Mouse (Mus musculus) neural tube, postnatal 0 days (tissue): ENCODE data around the gene Zfp952. TPM values are rescaled to one million over a fixed set of nuclear protein-coding genes. Genes with fewer than 3 reads are reported as not detected.

ENCODE experiments used
- polyA plus RNA-seq: library from polyadenylated mRNA; unstranded; fragments of >200 nt; fragmentation: Nextera tagmentation; extraction: Ambion mirVana; gene quantifications from 2 replicates; pipeline ENCODE4 v1.2.1, GENCODE M21; 2015

Zfp952 gene
- polyA plus RNA-seq = 11.7 and 13.2 TPM in 2 replicates

GRCm38 (mm10) chr17:32992699-32993474 lies at the start of gene Zfp952:
Gene Zfp952 (plus strand): TSS chr17:32993129.

DNA sequence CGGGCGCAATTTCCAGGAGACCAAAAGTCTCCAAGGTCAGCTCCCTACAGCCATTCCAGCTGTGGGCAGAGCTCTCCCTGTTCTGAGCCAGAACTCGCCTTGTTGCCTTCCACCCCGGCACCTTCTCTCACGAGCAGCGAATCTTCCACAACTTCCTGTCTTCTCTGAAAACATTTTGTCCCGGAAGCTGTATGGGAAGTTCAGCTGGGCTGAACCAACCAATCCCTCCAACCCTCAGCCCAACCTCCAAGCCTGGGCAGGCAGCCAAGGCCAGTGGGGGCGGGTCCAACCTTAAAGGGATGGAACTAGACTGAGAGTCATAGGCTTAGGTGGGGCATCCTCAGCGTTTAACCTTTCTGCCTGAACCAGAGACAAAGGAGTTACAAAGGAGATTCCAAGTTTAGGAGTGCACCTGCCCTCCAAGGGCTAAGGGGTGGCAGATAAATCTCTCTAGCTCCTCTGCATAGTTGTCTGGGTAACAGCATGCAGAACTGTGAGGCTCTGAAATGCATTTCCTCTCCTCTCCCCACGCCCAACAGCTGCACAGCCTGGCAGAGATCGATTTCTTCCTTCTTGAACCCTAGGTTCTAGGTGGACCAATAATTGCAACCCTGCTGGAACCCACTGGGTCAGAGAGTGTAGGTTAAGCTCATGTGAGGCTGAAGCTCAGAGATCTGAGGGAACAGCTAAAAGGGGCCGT lies 45.6 kb upstream of the Zfp952 start, which contains the start of gene Cyp4f13:
Cyp4f13 (minus strand) TSS at position 188 of the 700 bp plus-strand sequence.

GRCm38 (mm10) chr17:32965623-32966290 lies 27.2 kb upstream of the Zfp952 start, which contains the start of gene Zfp472:
Gene Zfp472 (plus strand): TSS chr17:32965814.

DNA sequence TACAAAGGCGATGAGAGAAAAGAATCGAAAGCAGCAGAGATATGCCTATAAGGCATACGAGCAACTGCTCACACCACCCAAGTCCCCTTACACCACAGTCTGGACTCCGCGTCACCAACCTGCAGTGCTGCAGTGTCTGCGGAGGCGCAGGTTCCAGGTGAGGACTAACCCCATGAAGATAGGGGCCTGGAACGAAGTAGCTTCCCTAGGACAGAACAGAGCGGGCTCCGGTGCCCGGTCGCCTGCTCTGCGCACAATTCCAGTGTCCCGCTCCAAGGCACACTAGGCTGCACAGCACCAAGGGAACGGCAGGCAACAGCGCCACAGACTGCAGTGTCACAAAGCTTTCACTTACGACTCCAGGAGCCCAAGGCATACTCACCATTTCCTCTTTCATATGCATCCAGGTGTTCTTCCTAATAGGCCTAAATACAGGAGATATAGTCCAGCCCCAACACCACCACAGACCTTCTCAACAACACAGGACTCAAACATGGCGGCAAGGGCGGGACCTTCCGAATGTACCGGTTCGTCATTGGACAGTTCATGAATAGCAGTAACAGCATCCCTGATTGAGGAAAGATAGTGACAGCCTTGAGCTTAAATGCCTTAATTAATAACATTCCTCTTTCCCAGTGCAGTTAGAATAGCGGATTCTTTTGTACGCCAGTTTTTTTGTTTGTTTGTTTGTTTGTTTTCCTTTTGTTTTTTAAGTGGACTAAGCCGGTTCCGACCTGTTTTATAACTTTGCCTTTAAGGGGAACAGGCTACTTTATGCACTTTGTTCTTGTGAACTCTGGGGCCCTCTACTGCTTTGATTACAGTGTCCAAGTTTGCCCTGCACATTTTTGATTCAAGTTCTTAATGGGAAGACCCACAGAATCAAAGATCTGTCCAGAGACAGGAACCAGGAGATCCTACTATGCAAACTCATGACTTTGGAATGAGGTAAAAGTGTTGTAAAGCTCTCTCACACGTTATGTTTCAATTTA lies 40.3 kb downstream of the Zfp952 start, which contains the start of gene Zfp763:
Zfp763 (minus strand) TSS at position 503 of the 992 bp plus-strand sequence.

Other genes starting within 250 kb of the Zfp952 start
- gene Zfp871, start 204.8 kb upstream of the Zfp952 start, polyA plus RNA-seq = 29.8 and 35.1 TPM in 2 replicates
- gene Zfp811, start 183.2 kb upstream of the Zfp952 start, polyA plus RNA-seq = 20.7 and 24.6 TPM in 2 replicates
- gene Zfp799, start 162.9 kb upstream of the Zfp952 start, polyA plus RNA-seq = 10.5 and 10.8 TPM in 2 replicates
- gene Zfp870, start 101.5 kb upstream of the Zfp952 start, polyA plus RNA-seq = 4.1 and 7.3 TPM in 2 replicates
- 0.48 and 0.51 TPM in 2 replicates for gene Cyp4f14, start 75.8 kb upstream of the Zfp952 start, polyA plus RNA-seq
- 10.5 and 11.3 TPM in 2 replicates for gene Cyp4f13, start 45.7 kb upstream of the Zfp952 start, polyA plus RNA-seq
- gene Zfp472, start 27.3 kb upstream of the Zfp952 start, polyA plus RNA-seq = 5.2 and 5.9 TPM in 2 replicates
- gene Zfp763, start 40.3 kb downstream of the Zfp952 start, polyA plus RNA-seq = 15.2 and 18.3 TPM in 2 replicates
- gene 4921501E09Rik, start 74.9 kb downstream of the Zfp952 start, polyA plus RNA-seq = not detected in 2 replicates
- gene Zfp563, start 96.2 kb downstream of the Zfp952 start, polyA plus RNA-seq = 14.7 and 17.0 TPM in 2 replicates
- 0.57 and 0.78 TPM in 2 replicates for gene Morc2b, start 146.6 kb downstream of the Zfp952 start, polyA plus RNA-seq
- gene Olfr55, start 175.3 kb downstream of the Zfp952 start, polyA plus RNA-seq = 0.04 and 0.06 TPM in 2 replicates
- not detected in 2 replicates for gene Olfr239, start 198.2 kb downstream of the Zfp952 start, polyA plus RNA-seq
- 0.09 TPM in 1 of 2 replicates, not detected in the other for gene Olfr1564, start 228.6 kb downstream of the Zfp952 start, polyA plus RNA-seq